Mouse (Mus musculus) kidney, embryonic 16.5 days (tissue): ENCODE measurements around the gene Gpld1. TPM values are rescaled to one million over a fixed set of nuclear protein-coding genes. Genes with fewer than 3 reads are reported as not detected.
"Not testable (repeated sequence)": the region's sequence is repeated elsewhere in the genome, so short reads cannot be mapped to it uniquely, and the experiment has no call there.

Experiments
- ATAC-seq: fragments of 200-750 bp; cut with Nextera tagmentation; 2 replicates; pipeline ENCODE4 v1.8.0; 2017; ENCODE audit warnings: moderate TSS enrichment; ENCODE audit not compliant: low FRiP score, low TSS enrichment
- H3K27ac ChIP-seq: fragments of 300-500 bp; sonication (generic); 2 replicates; pipeline ENCODE4 v1.5.1; 2014; ENCODE audit warnings: low read length
- H3K27me3 ChIP-seq: fragments of 300-500 bp; sonication (generic); 2 replicates; pipeline ENCODE4 v1.6.1; 2014; ENCODE audit warnings: low read length, control low read depth, mixed read lengths; ENCODE audit not compliant: insufficient read depth
- H3K36me3 ChIP-seq: fragments of 300-500 bp; sonication (generic); 2 replicates; pipeline ENCODE4 v1.6.1; 2014; ENCODE audit warnings: low read length, control low read depth, mixed read lengths; ENCODE audit not compliant: insufficient read depth
- H3K4me1 ChIP-seq: fragments of 300-500 bp; sonication (generic); 2 replicates; pipeline ENCODE4 v1.6.1; 2014; ENCODE audit warnings: low read length, control low read depth, mixed read lengths; ENCODE audit not compliant: insufficient read depth
- H3K4me2 ChIP-seq: fragments of 300-500 bp; sonication (generic); replicated peaks from 2 replicates; pipeline ENCODE4 v1.6.1; 2014; ENCODE audit warnings: low read depth, low read length
- H3K4me3 ChIP-seq: fragments of 300-500 bp; sonication (generic); 2 replicates; pipeline ENCODE4 v1.5.1; 2014; ENCODE audit warnings: mild to moderate bottlenecking, low read length
- H3K9ac ChIP-seq: fragments of 300-500 bp; sonication (generic); replicated peaks from 2 replicates; pipeline ENCODE4 v1.6.1; 2014; ENCODE audit warnings: low read length
- H3K9me3 ChIP-seq: fragments of 300-500 bp; sonication (generic); 2 replicates; pipeline ENCODE4 v1.6.1; 2016; ENCODE audit warnings: low read length, control low read depth
- WGBS: fragments of 180-500 bp; shearing (Covaris S2); extraction: QIAGEN DNeasy Blood & Tissue Kit; methylation state at CpG from one replicate; pipeline ENCODE4 v1.1.7; 2014; 5-methylcytosine and 5-hydroxymethylcytosine counted together
- polyA plus RNA-seq: library from polyadenylated mRNA; unstranded; fragments of >200 nt; fragmentation: Nextera tagmentation; extraction: Ambion mirVana; gene quantifications from 2 replicates; pipeline ENCODE4 v1.2.1, GENCODE M21; 2015

Gene Gpld1
- polyA plus RNA-seq, 1 experiment from 2014 or later, result 0.92 TPM

DNA sequence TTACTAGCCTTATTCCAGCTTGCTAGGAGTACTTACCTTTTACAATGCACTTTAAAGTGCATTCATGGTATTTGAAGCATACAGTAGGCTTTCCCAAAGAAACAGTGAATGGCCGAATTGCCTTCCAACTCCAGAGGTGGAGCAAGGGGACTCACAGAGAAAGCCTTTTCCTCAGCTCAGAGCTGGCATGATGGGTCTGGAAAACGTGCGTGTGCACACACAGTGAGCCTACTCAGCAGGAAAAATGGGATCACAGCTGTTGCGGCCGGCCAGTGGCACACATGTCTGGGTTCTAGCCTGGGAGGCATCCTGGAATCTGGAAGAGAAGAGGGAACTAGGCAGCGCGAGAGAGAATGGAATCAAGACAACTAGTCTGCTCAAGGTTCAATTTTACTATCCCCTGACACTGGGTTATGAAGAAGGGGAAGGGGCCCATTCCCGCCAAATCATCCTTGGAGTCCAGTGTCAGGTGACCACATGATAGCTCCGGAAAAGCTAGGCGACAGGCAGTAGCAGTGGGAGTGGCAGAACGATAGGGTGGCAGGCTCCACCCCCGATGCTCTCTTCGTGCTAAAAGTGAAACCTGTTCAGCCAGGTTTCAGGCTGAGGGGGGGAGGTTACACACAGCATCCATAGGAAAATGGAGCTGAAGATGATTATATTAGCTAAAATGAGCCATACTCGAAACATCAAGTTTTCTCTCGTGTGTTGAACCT lies 22.3 kb downstream of the Gpld1 start:
- WGBS, result 15% methylated on average over 15 of the region's 15 CpGs
- peak overlapping the region; percentile 43 for H3K4me3 ChIP-seq
- peak overlapping the region; percentile 60 for H3K4me2 ChIP-seq
- peaks cover 5% of the 10 kb centered on the region; the same call in 1 of the 2 replicates for H3K4me1 ChIP-seq
- ATAC-seq, result no peak
- H3K9me3 ChIP-seq, result no peaks in the 10 kb centered on the region
- peak overlapping the region; percentile 50 for H3K9ac ChIP-seq
- no peaks in the 10 kb centered on the region for H3K36me3 ChIP-seq
- no peaks in the 10 kb centered on the region for H3K27me3 ChIP-seq
- H3K27ac ChIP-seq, result no peak overlapping the region

GRCm38 (mm10) chr13:24965846-24966201 lies 22.9 kb downstream of the Gpld1 start:
- 35% methylated on average over 5 of the region's 5 CpGs for WGBS

DNA sequence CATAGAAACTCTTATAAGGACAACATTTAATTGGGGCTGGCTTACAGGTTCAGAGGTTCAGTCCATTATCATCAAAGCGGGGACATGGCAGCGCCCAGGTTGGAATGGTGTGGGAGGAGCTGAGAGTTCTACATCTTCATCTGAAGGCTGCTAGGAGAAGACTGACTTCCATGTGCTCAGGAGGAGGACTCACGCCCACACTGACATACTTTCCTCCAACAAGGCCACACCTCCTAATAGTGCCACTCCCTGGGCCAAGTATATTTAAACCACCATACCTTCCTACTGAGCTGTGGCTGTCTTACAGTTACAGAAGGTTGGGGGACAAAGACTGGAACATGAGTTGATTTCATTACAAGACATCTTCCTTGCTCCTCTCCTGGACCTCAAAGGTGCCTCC lies 28.8 kb downstream of the Gpld1 start:
- not testable (repeated sequence) for H3K9me3 ChIP-seq, H3K9ac ChIP-seq, H3K4me3 ChIP-seq, H3K27me3 ChIP-seq, H3K4me2 ChIP-seq, H3K27ac ChIP-seq, H3K36me3 ChIP-seq, ATAC-seq, H3K4me1 ChIP-seq
- WGBS, result 79% methylated on average over 3 of the region's 3 CpGs

More at GRCm38 (mm10) chr13:24965846-24966201, 22.9 kb downstream of the Gpld1 start:
- Histone ChIP-seq H3K4me1 (peaks cover 5% of the 10 kb centered on the region; the same call in 1 of the 2 replicates), H3K9ac (peak overlapping the region; percentile 50), H3K27me3 (no peaks in the 10 kb centered on the region), H3K4me2 (peak overlapping the region; percentile 60), H3K27ac (no peak overlapping the region), H3K36me3 (no peaks in the 10 kb centered on the region), H3K9me3 (no peaks in the 10 kb centered on the region), H3K4me3 (peak overlapping the region; percentile 43)
- no peak for ATAC-seq

DNA sequence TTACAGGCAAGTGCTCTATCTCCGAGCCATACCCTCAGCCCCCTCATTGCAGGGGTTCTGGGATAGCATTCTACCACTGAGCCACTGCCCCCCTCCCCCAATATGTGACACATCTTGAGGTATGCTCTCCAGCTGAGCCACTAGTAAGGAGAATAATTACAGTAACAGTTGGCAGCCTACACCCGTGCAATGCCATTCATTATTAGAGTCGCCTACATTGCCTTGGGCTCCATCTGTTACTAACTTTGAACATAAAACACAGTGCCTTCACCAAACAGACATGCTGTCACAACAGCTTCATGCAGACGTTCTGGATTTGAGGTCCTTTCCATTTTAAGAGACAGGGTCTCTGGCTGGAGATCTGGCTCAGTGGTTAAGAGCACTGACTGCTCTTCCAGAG lies 33.4 kb downstream of the Gpld1 start:
- no peaks in the 10 kb centered on the region for H3K9me3 ChIP-seq
- no peak for ATAC-seq
- no peak overlapping the region for H3K27ac ChIP-seq
- no peaks in the 10 kb centered on the region for H3K36me3 ChIP-seq
- 85% methylated on average over 4 of the region's 4 CpGs for WGBS
- no peak overlapping the region for H3K9ac ChIP-seq
- H3K4me1 ChIP-seq, result no peaks in the 10 kb centered on the region
- H3K4me2 ChIP-seq, result no peak overlapping the region
- H3K27me3 ChIP-seq, result no peaks in the 10 kb centered on the region
- no peak overlapping the region for H3K4me3 ChIP-seq

DNA sequence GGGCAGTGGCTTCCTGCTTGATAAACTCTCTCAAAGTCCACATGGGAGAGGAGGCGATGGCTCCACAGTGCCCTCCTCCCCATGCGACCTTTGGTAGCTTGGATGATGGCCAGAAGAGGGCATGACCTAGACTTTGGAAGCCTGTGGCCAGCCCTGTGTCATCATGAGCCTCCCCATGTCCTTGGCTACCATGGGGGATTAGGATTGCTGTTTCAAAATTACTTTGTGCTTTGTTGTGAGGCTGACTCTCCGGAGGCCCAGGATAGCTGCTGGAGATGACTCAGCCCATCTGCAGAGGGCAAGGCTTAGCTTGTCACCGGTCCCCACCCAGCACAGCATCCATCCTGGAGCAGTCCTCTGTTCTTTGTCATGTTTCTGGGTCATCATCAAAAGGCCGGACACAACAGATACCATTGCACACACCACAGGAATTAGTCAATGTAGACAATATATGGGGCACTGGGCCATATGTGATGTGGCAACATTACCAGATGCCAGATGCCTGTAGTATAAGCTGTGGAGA lies 34.9 kb downstream of the Gpld1 start:
- Histone ChIP-seq H3K4me2 (no peak overlapping the region), H3K4me1 (no peaks in the 10 kb centered on the region), H3K36me3 (no peaks in the 10 kb centered on the region), H3K4me3 (no peak overlapping the region), H3K27ac (no peak overlapping the region), H3K27me3 (no peaks in the 10 kb centered on the region), H3K9ac (no peak overlapping the region), H3K9me3 (no peaks in the 10 kb centered on the region)
- 80% methylated on average over 5 of the region's 5 CpGs for WGBS
- no peak for ATAC-seq

GRCm38 (mm10) chr13:24981031-24981430 lies 38.1 kb downstream of the Gpld1 start:
- WGBS, result 85% methylated on average over 6 of the region's 6 CpGs
- H3K27ac ChIP-seq, result no peak overlapping the region
- no peak overlapping the region for H3K4me2 ChIP-seq
- no peaks in the 10 kb centered on the region for H3K27me3 ChIP-seq
- no peak overlapping the region for H3K4me3 ChIP-seq
- no peaks in the 10 kb centered on the region for H3K9me3 ChIP-seq
- no peak overlapping the region for H3K9ac ChIP-seq
- H3K36me3 ChIP-seq, result no peaks in the 10 kb centered on the region
- ATAC-seq, result no peak
- H3K4me1 ChIP-seq, result no peaks in the 10 kb centered on the region

DNA sequence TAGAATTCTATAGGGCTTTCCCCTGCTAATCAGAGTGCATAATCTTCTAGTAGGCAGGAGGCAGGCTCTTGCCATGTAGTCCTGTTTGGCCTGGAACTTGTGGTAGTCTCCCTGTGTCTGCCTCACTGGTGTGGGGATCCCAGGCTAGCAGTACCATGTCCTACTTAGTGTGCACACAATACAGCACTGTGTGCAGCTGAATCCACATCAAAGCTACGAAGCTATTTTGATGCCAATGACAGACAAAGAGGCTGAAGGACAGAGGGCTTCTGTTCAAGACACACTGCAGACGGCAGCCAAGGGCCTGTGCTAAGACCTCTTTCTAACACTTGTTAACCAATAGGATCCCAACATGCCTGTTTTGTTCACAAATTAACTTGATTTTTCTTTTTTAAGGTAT lies 42.5 kb downstream of the Gpld1 start:
- Histone ChIP-seq H3K9ac (no peak overlapping the region), H3K4me1 (no peaks in the 10 kb centered on the region), H3K27ac (no peak overlapping the region), H3K4me2 (no peak overlapping the region), H3K4me3 (no peak overlapping the region), H3K27me3 (no peaks in the 10 kb centered on the region), H3K9me3 (no peaks in the 10 kb centered on the region), H3K36me3 (0 out of 2 replicates have a peak, but pooled peaks cover 11% of the 10 kb centered on the region)
- no peak for ATAC-seq
- WGBS, result 70% methylated on average over 2 of the region's 2 CpGs

DNA sequence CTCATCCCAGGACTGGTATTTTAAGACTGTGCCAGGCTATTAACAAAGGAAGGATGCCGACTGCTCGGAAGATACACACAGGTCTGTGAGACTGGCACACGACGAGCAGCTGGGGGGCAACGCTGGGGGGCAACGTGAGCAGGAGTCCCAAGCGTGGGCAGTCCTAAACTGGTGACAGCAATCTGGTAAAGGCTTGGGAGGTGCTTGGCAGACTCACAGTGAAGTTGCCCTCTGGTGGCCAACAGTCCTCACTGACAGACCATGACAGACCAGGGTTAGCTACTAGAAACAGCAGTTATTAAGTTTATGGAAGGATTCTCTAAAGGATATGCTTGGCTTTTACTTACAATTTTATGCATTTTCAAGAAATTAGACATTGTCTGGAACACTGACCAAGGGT lies 45.4 kb downstream of the Gpld1 start:
- peak; percentile 85; the same call in 1 of the 2 replicates for ATAC-seq
- 37% methylated on average over 7 of the region's 7 CpGs for WGBS
- Histone ChIP-seq H3K36me3 (peaks cover 24% of the 10 kb centered on the region), H3K27me3 (no peaks in the 10 kb centered on the region), H3K9ac (no peak overlapping the region), H3K4me2 (no peak overlapping the region), H3K4me3 (no peak overlapping the region), H3K4me1 (peaks cover 2% of the 10 kb centered on the region; the same call in 1 of the 2 replicates), H3K9me3 (no peaks in the 10 kb centered on the region), H3K27ac (no peak overlapping the region)

DNA sequence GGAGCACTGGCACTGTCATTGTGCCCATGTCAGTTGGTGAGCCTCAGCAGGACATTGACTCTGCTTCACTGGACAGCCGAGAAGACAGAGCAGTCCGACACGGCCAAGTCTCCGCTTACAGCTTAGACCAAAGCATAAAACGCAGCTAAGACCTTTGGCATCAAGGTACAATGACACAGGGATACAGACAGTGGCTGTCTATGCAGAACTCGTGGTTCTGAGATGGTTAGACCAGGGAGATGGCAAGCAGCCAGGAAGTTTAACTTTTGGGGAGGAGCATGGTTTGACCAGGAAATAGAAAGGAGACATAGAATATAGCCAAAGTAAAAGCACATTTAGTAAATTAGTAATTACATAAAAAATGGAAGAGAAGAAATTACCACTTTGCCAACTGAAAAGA lies 46.1 kb downstream of the Gpld1 start:
- Histone ChIP-seq H3K36me3 (peaks cover 29% of the 10 kb centered on the region), H3K4me2 (no peak overlapping the region), H3K4me3 (no peak overlapping the region), H3K9me3 (no peaks in the 10 kb centered on the region), H3K4me1 (peaks cover 3% of the 10 kb centered on the region; the same call in 1 of the 2 replicates), H3K9ac (no peak overlapping the region), H3K27ac (no peak overlapping the region), H3K27me3 (no peaks in the 10 kb centered on the region)
- WGBS, result 74% methylated on average over 6 of the region's 6 CpGs
- ATAC-seq, result peak; percentile 34; the same call in 1 of the 2 replicates

- H3K4me3 ChIP-seq, result no peak overlapping the region
- WGBS, result 39% methylated on average over 2 of the region's 2 CpGs
- H3K36me3 ChIP-seq, result peaks cover 69% of the 10 kb centered on the region
These were observed 50.2 kb downstream of the Gpld1 start for GRCm38 (mm10) chr13:24993160-24993559.

More at GRCm38 (mm10) chr13:24993160-24993559, 50.2 kb downstream of the Gpld1 start:
- Histone ChIP-seq H3K27me3 (no peaks in the 10 kb centered on the region), H3K27ac (peak overlapping the region; percentile 38), H3K4me1 (peaks cover 3% of the 10 kb centered on the region; the same call in 1 of the 2 replicates), H3K9ac (no peak overlapping the region), H3K9me3 (no peaks in the 10 kb centered on the region), H3K4me2 (no peak overlapping the region)
- 0 out of 2 replicates have a peak, but pooled peaks have one; percentile 46 for ATAC-seq
